Mouse (Mus musculus): ENCODE data around the gene Dclk2.

The Dclk2 gene

GRCm38 (mm10) chr3:86793264-86793663, 127.4 kb downstream of the Dclk2 start:
- DNase-seq = no peak

GRCm38 (mm10) chr3:86789752-86790151, 130.9 kb downstream of the Dclk2 start:
- DNase-seq = no peak

- DNase-seq = peak; percentile 68
Observed at GRCm38 (mm10) chr3:86788711-86789110, 131.9 kb downstream of the Dclk2 start.

- DNase-seq = no peak
Observed at GRCm38 (mm10) chr3:86787423-86788123, 133.1 kb downstream of the Dclk2 start.

- peak; percentile 78 for DNase-seq
Observed at GRCm38 (mm10) chr3:86786845-86787351, 133.8 kb downstream of the Dclk2 start.

GRCm38 (mm10) chr3:86786280-86786679, 134.4 kb downstream of the Dclk2 start:
- no peak for DNase-seq

GRCm38 (mm10) chr3:86784930-86785329, 135.7 kb downstream of the Dclk2 start:
- DNase-seq = no peak

GRCm38 (mm10) chr3:86784051-86784450, 136.6 kb downstream of the Dclk2 start:
- no peak for DNase-seq

- no peak for DNase-seq
Observed at GRCm38 (mm10) chr3:86779704-86780103, 140.9 kb downstream of the Dclk2 start.

GRCm38 (mm10) chr3:86775444-86775828, 145.2 kb downstream of the Dclk2 start:
- no peak for DNase-seq

GRCm38 (mm10) chr3:86774566-86775443, 145.8 kb downstream of the Dclk2 start:
- DNase-seq = no peak

GRCm38 (mm10) chr3:86768969-86769368, 151.7 kb downstream of the Dclk2 start:
- no peak for DNase-seq

- no peak for DNase-seq
Observed at GRCm38 (mm10) chr3:86768553-86768952, 152.1 kb downstream of the Dclk2 start.

- no peak for DNase-seq
Observed at GRCm38 (mm10) chr3:86762456-86762855, 158.2 kb downstream of the Dclk2 start.

- DNase-seq = no peak
Observed at GRCm38 (mm10) chr3:86762036-86762415, 158.6 kb downstream of the Dclk2 start.

- DNase-seq = peak; percentile 77
Observed at GRCm38 (mm10) chr3:86761095-86762035, 159.3 kb downstream of the Dclk2 start.

- DNase-seq = no peak
Observed at GRCm38 (mm10) chr3:86760474-86760873, 160.2 kb downstream of the Dclk2 start.

GRCm38 (mm10) chr3:86759834-86760233, 160.8 kb downstream of the Dclk2 start:
- DNase-seq = no peak

- no peak for DNase-seq
Observed at GRCm38 (mm10) chr3:86759383-86759782, 161.3 kb downstream of the Dclk2 start.

- DNase-seq = no peak
Observed at GRCm38 (mm10) chr3:86758727-86759126, 161.9 kb downstream of the Dclk2 start.

GRCm38 (mm10) chr3:86756548-86756947, 164.1 kb downstream of the Dclk2 start:
- DNase-seq = no peak
